Mouse (Mus musculus) ES-Bruce4 (cell line): ENCODE measurements around the gene Cyp46a1. TPM values are rescaled to one million over a fixed set of nuclear protein-coding genes. Genes with fewer than 3 reads are reported as not detected.

ENCODE experiments used
- H3K27ac ChIP-seq: 2 replicates; pipeline ENCODE4 v1.5.1; 2012; ENCODE audit warnings: low read length, inconsistent platforms; ENCODE audit not compliant: insufficient read depth
- H3K27me3 ChIP-seq: 2 replicates; pipeline ENCODE4 v1.6.1; 2012; ENCODE audit warnings: mild to moderate bottlenecking, low read length, inconsistent platforms; ENCODE audit not compliant: control insufficient read depth, poor library complexity, insufficient read depth, severe bottlenecking
- H3K36me3 ChIP-seq: 2 replicates; pipeline ENCODE4 v1.6.1; 2012; ENCODE audit warnings: inconsistent platforms, mild to moderate bottlenecking, low read length, moderate library complexity; ENCODE audit not compliant: control insufficient read depth, poor library complexity, insufficient read depth, severe bottlenecking
- H3K4me1 ChIP-seq: one replicate; pipeline ENCODE4 v1.8.1; 2011; ENCODE audit warnings: low read length; ENCODE audit not compliant: control insufficient read depth, insufficient read depth
- H3K4me3 ChIP-seq: 2 replicates; pipeline ENCODE4 v1.5.1; 2011; ENCODE audit warnings: low read depth, mild to moderate bottlenecking, low read length
- H3K9ac ChIP-seq: 2 replicates; pipeline ENCODE4 v1.6.1; 2012; ENCODE audit warnings: low read depth, mild to moderate bottlenecking, inconsistent platforms; ENCODE audit not compliant: poor library complexity, severe bottlenecking
- H3K9me3 ChIP-seq: replicated peaks from 2 replicates; pipeline ENCODE4 v1.6.1; 2012; ENCODE audit warnings: mild to moderate bottlenecking, low read length, inconsistent platforms; ENCODE audit not compliant: control insufficient read depth, poor library complexity, insufficient read depth, severe bottlenecking
- CTCF ChIP-seq: IDR thresholded peaks from one replicate; pipeline ENCODE4 v1.8.1; 2011; ENCODE audit warnings: low read depth, low read length
- EP300 ChIP-seq: IDR thresholded peaks from 2 replicates; pipeline ENCODE4 v1.6.1; 2011; ENCODE audit warnings: low read depth, low read length; ENCODE audit not compliant: insufficient read depth
- POLR2A ChIP-seq: IDR thresholded peaks from one replicate; pipeline ENCODE4 v1.8.1; 2011; ENCODE audit warnings: low read length; ENCODE audit not compliant: insufficient read depth
- polyA plus RNA-seq: library from polyadenylated mRNA; stranded (reverse); fragments of >200 nt; gene quantifications from 2 replicates; pipeline ENCODE4 v1.2.4, GENCODE M21; 2011; ENCODE audit warnings: low read depth; ENCODE audit not compliant: missing spikeins, insufficient read depth, insufficient read length

The Cyp46a1 gene
- polyA plus RNA-seq, 1 experiment, result 1.0 TPM

DNA sequence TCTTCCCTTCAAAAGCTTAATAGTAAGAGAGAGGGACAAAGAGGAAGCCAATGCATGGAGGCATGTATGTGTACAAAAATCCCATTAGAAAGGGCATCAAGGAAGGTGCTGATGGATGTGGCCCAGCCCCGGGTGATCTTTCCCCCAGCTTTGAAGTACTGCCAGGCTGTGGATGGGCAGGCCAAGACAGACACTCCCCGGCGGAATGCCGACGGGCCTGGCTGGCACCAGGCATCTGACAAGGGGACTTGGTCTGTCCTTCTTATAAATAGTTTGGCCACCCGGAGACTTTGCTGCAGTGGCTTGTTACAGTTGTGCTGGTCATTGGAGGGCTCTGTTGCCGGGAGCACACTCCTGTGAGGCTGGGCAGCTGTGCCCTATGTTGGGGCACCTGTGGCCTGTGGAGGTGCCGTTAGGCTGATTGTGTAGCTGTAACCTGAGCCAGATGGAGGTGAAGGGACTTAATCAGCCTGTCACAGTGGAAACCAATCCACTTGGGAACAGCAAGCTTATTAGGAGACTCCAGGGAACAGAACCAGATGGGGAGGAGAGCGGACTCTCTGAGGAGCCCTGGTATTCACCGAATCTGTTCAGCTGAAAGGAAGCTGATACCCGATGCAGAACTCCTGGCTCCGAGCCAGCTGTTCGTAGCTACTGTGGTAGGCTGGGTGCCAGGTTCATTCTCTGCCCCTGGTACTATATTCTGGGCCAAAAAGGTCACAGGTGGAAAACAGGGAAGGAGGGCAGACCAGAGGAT is 52.5 kb downstream of the Cyp46a1 start:
- Histone ChIP-seq H3K9me3 (no peaks in the 10 kb centered on the region), H3K27ac (no peak overlapping the region), H3K9ac (no peak overlapping the region), H3K27me3 (no peaks in the 10 kb centered on the region), H3K4me3 (no peak overlapping the region), H3K4me1 (no peaks in the 10 kb centered on the region), H3K36me3 (no peaks in the 10 kb centered on the region)
- no peak for TF ChIP-seq EP300
- no peak for TF ChIP-seq CTCF
- no peak for TF ChIP-seq POLR2A

DNA sequence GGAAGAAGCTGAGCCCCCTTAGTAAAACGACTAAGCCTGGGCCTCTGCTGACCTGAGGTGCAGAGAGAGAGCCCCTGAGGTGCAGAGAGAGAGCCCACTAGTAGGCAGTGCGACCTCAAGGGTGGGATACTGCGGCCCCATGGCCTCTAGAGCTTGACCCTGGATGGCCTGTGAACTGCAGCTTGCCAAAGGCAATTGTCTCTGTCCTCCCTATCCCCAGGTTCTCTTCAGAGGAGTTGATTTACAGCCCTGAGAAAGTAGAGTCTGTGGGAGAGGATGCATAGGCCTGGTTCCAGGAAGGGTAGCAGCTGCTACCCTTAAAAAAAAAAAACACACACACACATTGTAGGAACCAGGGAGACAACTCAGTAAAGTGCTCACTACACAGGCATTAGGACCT is 55.5 kb downstream of the Cyp46a1 start:
- H3K4me3 ChIP-seq, result no peak overlapping the region
- no peaks in the 10 kb centered on the region for H3K36me3 ChIP-seq
- no peak for TF ChIP-seq CTCF
- no peak for TF ChIP-seq EP300
- TF ChIP-seq POLR2A, result no peak
- no peak overlapping the region for H3K9ac ChIP-seq
- no peak overlapping the region for H3K27ac ChIP-seq
- no peaks in the 10 kb centered on the region for H3K9me3 ChIP-seq
- no peaks in the 10 kb centered on the region for H3K4me1 ChIP-seq
- H3K27me3 ChIP-seq, result no peaks in the 10 kb centered on the region

DNA sequence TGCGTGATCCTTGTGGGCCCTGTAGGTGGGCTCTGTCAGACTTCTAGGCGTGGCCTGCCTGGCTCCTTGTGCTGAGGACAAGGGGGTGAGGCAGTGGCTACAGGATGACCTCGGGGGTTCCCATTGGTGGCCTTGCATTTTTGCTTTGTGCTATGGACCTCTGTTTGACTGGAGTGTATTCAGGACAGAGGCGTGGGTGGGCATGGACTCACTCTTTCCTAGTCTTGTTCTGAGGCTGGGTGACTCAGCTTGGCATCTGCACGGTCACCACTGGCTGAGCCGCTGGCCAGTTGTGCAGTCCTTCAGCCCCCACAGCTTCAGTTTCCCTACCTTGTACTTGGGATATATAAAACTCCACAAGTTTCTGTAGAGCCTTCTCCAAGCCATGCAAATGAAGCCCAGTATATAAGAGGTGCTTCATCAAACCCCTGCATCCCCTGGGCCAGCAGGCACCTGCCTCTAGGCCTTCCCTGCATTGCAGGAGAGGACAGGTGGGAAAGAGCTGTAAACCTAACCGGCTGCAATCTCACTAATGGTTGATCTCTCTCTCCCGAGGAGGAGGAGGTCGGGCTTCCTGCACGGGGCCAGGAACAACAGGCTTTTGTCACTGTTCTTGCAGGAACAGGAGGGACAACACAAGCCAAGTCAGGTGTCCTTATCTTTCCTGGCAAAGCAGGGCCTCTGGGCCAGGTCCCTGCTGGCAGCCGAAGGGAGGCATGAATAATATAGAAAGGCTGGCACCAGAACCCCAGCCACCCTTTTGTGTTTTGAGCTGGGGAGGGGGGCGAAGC is 58.3 kb downstream of the Cyp46a1 start:
- Histone ChIP-seq H3K4me1 (no peaks in the 10 kb centered on the region), H3K9ac (no peak overlapping the region), H3K36me3 (no peaks in the 10 kb centered on the region), H3K27ac (no peak overlapping the region), H3K9me3 (no peaks in the 10 kb centered on the region), H3K27me3 (no peaks in the 10 kb centered on the region), H3K4me3 (no peak overlapping the region)
- no peak for TF ChIP-seq CTCF

DNA sequence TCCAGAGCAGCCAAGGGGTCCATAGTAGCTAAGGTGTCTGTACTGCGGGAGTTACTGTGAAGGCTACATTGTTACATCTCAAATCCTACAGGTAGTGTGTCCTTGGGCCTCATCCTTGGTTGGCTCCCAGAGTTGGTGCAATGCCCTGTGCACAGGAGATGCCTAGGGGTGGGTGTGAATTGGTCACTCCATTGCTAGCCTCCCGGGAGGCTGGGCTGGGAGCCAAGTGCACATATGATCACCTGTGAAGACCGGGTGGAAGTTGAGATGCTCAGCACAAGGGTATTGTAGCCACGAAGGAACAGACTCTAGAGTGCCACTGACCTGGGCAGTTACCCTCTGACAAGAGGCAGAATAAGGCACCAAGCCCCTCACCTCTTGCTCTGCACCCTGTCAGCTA is 58.9 kb downstream of the Cyp46a1 start:
- Histone ChIP-seq H3K27me3 (no peaks in the 10 kb centered on the region), H3K4me3 (no peak overlapping the region), H3K27ac (no peak overlapping the region), H3K9me3 (no peaks in the 10 kb centered on the region), H3K9ac (no peak overlapping the region), H3K36me3 (no peaks in the 10 kb centered on the region), H3K4me1 (no peaks in the 10 kb centered on the region)
- TF ChIP-seq CTCF (no peak), EP300 (no peak), POLR2A (no peak)

DNA sequence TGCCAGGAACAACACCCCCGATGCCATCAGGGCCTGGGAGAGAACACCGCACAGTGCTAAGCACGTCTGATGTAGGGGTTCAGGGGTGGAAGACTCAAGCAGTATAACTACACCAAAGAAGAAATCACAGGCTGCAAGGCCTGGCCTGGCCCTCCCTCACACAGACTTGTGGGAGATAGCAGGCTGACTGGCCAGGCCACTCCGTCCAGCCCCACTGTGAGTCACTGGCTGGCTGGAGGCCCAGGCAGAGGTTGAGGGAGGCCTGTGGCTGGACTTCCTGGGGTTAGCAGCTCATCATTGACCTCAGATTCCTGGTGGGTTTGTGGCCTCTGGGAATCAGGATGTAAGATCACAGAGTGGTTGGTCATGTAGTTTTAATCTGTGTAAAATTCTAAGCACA is 59.5 kb downstream of the Cyp46a1 start:
- H3K27me3 ChIP-seq, result no peaks in the 10 kb centered on the region
- no peaks in the 10 kb centered on the region for H3K4me1 ChIP-seq
- H3K27ac ChIP-seq, result no peak overlapping the region
- no peaks in the 10 kb centered on the region for H3K36me3 ChIP-seq
- TF ChIP-seq POLR2A (no peak), CTCF (no peak), EP300 (no peak)
- no peak overlapping the region for H3K9ac ChIP-seq
- H3K4me3 ChIP-seq, result no peak overlapping the region
- no peaks in the 10 kb centered on the region for H3K9me3 ChIP-seq

DNA sequence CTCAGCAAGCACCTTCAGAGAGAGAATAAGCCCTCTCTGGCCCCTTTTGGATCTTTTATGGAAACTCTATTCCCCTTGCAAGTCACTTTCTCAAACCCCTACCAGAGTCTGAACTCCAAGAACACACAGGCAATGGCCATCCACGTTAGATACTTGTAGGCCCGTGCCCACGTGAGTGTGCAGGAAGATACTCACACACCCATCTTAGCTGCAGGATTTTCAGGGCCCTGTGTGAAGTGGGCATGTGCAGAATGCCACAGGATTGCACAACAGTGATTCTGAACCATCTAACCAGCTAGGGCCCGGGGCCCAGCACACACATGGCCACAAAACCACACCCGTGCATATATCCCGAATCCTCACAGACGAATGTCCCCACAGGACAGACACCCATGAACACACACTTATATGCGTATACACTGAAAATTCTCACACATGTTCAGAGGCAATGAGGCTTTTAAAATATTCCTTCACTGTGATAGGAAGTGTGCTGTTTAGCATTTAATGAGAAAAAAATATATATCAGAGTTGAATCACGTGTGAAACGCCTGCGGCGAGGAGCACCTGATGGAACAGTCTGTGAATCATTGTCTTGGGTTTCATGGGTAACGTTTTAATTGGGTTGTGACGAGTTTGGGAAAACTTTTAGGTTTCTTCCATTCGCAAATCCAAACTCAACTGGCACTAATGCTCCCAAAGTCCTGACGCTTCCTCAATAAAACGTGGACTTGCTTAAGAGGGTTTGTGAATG is 60.5 kb downstream of the Cyp46a1 start:
- no peak overlapping the region for H3K4me3 ChIP-seq
- H3K9ac ChIP-seq, result no peak overlapping the region
- TF ChIP-seq EP300, result no peak
- no peak for TF ChIP-seq POLR2A
- TF ChIP-seq CTCF, result no peak
- H3K27me3 ChIP-seq, result no peaks in the 10 kb centered on the region
- H3K36me3 ChIP-seq, result no peaks in the 10 kb centered on the region
- no peaks in the 10 kb centered on the region for H3K4me1 ChIP-seq
- H3K9me3 ChIP-seq, result no peaks in the 10 kb centered on the region
- H3K27ac ChIP-seq, result no peak overlapping the region
